Mouse (Mus musculus): ENCODE data around the gene Filip1l. TPM values are rescaled to one million over a fixed set of nuclear protein-coding genes. Genes with fewer than 3 reads are reported as not detected.

The Filip1l gene
- polyA plus RNA-seq (2012; rRNA removed) = 57.1 and 66.5 TPM in 2 replicates

DNA sequence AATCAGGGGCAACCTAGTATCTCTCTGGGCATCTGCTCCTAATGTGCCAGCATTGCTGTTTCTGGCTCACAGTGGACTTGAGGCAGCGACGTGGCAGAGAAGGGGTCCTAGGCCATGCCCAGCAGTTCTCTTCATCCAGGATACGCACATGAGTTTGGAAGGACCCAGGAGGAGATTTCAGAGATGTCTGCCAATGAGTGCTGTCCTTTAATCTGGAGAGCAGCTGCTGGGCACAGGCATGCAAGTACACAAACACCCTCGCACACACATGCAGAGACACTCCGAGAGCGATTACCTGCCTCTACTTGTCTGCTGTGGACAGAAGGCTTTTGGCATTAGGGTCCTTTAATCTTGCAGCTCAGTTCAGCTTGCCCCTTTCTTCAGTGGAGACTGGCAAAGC lies at the start of gene Filip1l:
Gene Filip1l, plus strand, starts transcription at position 343 of the 400 bp plus-strand sequence.
- no peak for DNase-seq (ENCODE audit: low spot score)

DNA sequence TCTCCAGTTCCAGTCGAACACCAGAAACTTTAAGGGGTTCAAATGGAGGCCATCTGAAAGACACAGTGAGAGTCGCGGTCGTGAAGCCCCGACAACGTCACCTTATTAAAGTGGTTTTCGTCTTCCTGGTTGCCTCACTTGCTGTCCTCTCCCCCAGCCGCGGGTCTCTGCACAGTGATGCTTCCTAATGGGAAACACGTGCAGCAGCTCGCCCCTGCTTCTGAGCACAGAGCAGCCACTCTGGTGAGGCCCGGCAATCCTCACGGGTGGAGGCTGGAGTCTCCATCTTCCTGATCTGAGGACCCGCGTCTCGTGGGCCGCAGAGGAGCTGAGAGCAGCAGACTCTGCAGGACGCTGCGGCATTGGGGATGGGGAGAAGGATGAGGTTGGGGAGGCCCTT lies 49.2 kb upstream of the Filip1l start:
- DNase-seq (ENCODE audit: low spot score) = no peak

DNA sequence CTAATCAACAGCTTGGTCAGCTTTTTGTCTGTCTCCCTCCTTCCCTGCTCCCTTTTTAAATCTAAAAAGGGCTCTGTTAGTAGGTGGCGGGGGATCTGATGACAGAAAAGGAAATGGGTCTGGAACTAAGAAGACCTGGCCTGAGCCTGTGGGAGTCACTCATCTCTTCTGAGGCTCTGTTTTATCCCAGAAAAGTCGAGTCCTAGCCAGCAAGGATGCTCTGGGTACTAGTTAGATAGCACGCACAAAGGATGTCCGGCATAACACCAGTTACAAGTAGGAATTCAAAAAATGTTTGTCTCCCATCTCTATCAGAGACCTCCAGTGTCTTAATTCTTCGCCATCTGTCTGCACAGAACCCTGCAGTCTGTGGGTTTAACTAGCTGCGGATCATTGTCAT lies 47.4 kb upstream of the Filip1l start:
- no peak for DNase-seq (ENCODE audit: low spot score)

DNA sequence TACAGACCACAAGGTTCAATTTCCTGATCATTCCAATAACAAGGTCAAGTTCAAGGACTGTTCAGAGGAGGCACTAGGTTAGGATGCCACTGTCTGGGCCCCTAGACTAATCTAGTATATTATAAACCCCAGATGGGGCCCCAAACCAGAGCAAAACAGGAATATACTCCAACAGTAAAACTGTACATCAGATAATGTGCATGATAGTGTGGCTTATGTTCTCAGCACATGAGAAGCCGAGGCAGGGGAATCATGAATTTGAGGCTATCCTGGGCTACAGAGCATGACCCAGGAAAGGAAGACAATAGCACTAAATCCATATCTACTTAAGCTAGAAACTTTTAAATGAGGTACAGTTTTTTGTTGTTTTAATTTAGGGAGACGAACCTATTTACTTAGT lies 40.8 kb upstream of the Filip1l start:
- DNase-seq (ENCODE audit: low spot score) = no peak

DNA sequence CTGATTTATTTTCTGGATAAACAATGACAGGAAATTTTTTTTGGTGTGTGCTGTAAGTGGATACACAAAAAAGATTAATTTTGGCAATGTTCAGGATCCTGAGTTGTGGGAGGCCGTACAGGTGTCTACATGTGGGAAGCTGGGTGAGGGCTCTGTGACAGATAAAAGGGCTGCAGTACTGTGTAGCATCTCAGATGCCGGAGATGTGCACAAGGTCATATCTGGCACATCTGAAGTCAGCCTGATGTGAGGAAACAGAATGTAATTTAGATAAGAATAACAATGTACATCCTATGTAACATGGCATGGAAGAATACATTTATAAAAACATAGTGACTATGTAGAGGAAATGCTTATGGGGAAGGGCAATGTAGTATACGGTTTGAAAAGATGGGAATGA lies 39.4 kb upstream of the Filip1l start:
- DNase-seq (ENCODE audit: low spot score) = no peak

DNA sequence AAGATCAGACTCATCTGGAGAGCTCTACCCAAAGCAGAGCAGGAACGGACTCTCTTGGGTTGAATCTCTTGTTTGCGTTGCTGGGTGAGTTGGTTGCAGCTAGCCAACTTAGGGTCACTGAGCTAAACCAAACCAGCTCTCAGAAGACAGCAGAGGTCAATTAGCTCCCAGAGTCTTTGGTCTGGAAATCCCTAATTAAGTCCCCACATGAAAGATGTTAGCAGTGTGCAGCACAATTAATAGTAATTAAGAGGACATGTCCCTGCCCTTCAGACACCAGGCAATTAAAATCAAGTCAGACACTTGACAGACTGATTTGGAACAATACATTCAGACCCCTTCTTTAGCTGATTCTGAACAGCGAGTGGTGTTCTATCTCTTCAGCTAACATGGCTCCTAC lies 38.7 kb upstream of the Filip1l start:
- no peak for DNase-seq (ENCODE audit: low spot score)

DNA sequence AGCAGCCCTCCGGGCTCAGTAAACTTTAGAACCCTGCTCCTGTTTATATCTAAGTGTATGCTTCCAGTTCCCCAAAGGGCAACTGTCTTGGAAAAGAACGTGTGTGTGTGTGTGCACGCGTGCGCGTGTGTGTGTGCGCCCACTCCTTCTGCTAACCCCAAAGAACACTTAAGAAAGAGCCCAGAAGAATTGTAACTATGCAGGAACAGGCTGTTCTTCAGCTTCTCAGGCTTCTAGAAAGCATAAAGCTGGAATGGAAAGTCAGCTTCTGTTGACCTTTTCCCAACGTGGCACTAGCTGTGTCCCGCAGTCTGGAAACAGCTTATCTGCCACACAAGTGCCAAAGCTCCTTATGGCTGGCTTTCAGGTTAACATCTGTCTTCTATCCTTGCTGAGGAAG lies 37.9 kb upstream of the Filip1l start:
- DNase-seq (ENCODE audit: low spot score) = no peak

DNA sequence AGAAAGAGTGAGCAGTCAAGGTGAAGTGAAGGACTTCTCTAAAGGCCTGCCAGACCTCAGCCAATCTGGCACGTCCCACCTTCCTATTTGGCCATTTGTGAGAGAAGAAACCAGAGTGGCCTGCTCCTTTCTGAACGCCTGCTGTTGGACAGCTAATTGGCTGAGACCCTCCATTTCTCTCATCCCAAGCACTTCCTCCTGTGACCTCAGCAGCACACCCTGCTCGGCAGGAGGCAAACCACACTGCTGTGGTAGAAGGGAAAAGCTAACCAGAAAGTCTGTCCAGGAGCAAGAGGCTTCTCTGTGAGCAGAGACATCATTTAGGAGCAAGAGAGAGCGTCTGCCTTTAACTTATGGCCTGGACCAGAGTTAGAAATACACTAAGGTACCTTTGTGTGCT lies 35.8 kb upstream of the Filip1l start:
- DNase-seq (ENCODE audit: low spot score) = no peak

DNA sequence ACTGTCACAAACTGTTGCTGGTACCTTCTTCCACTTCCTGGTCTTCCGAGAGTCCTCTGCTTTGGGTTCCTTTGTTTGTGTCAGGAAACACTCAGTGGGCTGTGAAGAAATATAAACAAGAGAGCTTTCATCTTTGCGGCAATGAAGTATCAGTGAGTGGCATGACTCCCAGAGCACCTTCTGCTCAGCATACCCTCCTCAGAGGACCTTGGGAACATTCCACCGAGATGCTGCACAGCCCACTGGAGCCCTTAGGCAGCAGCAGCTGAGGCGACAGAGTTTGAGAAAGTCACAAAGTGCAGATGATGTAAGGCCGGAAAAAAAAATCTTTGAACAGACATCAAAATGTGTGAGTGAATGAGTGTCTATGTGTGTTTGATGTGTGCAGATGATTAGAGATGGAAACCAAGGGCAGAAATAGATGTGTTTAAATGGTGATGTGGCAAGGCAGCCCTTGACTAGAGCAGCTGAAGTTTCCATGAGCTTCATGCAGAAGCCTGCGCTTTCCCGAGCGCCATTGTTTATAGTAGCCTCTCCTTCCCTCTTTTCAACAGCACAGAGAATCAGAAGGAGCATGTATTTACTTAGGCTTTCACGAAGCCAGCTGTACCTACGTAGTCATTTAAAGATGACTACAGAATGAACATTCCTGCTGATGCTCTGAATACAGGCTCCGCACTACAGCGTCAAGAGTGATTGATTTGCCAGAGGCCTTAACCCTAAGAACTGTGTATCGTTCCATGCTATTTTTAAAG lies 34.8 kb upstream of the Filip1l start:
- DNase-seq (ENCODE audit: low spot score) = no peak

DNA sequence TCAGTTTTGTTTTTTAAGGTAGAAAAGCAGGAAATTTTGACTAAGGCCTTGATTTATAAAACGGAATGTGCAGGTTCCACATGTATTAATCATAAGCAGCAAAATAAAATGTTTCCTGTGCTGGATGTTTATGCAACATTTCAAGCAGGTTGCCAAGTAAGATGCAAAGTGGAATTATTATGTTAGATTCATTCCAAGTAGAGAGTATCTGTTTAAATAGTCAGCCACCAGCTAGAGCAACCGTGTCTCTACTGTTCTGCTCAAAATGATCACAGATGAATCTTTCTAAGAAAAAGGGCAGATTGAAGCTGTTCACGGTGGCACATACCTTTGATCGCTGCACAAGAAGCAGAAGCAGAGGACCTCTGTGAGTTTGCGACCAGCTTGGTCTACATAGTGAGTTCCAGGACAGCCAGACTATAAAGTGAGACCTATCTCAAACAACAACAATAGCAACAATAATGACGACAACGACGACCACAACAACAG lies 34.2 kb upstream of the Filip1l start:
- DNase-seq (ENCODE audit: low spot score) = no peak

DNA sequence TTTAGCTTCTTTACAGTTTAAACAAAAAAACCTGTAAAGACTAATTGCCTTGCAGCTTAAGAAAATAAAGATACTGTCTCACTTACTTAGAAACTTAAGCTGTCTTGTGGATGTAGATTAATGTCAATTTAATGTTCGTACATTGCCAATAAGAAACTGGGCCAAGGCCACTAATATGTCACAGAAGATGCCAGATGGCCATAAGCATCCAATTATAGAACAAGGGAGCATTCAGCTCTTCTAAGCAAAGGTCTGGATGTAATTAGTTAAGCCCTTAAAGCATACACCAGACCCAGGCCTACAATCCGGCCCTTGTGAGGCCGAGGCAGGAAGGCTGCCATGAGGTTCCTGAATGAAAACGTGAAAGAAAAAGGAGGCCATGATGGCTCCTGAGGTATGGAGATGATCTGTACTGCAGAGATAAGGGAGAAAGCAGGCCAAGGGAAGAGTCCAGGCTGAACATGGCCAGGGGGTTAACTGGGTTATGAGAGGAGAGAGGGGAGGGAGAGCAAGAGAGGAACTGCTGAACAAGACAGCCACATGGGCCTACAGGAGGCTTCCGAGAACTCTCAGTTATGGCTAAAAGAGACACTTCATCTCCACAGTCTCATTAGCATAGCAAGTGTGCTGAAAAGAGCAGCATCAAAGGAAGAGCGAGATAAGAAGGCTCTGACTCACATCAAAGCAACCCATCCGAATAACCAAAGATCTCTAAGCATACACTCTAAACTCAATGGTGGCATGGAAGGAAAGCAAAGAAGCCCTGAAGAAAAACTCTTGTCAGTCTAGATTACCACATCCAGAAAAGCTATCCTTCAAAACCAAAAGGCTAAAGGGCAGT lies 33.4 kb upstream of the Filip1l start:
- DNase-seq (ENCODE audit: low spot score) = no peak

DNA sequence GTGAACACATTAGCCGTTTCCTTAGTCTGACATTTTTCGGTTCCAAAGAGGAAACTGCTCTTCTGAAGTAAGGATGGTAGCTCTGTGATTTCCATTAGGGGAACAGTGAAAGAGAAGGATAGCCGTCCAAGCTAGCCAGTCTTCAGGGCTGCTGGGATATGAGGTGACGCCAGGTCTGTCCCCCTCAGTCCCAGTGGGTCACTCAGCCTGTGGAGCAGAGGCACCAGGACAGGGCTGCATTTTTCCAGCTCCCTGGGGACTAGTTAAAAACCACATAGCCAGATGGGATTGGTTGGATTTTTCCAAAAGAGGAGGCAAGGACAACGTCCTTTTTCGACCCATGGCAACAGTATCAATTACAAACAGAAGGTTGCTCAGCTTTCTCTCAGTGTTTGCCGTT lies 25.9 kb upstream of the Filip1l start:
- no peak for DNase-seq (ENCODE audit: low spot score)

DNA sequence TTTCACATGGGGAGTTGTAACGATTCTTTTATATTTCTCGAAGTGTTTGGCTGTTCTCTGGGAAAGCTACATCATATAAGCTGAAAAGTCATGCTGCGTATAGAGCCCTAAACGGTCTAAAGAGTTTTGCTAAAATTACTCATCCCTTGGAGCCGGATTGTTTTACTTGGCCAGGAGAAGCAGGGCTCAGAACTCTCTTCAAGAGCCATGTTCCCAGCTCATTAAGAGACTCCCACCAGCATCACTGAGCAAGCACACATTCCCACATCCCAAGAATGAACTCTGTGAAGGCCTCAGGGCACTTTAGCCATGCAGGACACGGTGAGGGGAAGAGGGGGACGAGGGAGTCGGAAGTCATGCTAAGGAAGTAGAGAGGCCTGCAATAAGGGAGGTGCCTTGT lies 23.9 kb upstream of the Filip1l start:
- no peak for DNase-seq (ENCODE audit: low spot score)

DNA sequence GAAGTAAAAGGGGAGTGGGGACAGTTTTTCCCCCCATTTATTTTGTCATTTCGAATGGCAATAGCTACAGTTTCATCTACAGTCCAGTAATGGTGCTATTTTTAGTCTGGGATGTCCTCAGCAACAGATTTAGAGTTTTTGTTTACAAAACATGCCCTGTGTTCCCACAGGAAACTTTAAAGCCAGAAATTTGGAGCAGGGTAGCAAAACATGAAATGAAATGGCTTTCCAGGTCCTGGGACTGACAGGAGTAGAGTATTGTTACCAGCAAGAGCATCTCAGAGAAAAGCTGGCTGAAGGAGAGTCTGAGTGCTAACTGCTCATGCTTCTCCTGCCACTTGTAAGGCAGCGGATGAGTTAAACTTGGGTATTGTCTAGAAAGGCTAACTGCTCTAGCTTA lies 22.8 kb upstream of the Filip1l start:
- DNase-seq (ENCODE audit: low spot score) = no peak

DNA sequence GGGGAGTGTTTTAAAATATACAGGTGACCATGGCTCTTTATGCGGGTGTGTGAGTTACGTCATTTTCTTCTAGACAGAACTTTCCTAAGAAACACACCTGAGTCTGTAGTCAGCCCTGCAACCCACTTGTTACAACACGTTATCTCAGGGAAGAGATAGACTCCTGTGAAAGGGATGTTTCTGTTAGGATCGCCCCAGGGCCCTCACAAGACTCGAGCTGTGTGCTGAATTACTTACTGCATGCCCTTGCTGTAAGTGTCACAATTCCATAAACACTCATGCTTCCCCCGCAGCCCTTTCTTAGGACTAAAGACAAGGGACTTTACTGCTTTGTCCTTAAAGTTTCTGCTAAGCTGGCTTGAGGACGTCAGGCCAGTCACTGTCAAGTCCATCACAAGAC lies 20.6 kb upstream of the Filip1l start:
- DNase-seq (ENCODE audit: low spot score) = no peak

DNA sequence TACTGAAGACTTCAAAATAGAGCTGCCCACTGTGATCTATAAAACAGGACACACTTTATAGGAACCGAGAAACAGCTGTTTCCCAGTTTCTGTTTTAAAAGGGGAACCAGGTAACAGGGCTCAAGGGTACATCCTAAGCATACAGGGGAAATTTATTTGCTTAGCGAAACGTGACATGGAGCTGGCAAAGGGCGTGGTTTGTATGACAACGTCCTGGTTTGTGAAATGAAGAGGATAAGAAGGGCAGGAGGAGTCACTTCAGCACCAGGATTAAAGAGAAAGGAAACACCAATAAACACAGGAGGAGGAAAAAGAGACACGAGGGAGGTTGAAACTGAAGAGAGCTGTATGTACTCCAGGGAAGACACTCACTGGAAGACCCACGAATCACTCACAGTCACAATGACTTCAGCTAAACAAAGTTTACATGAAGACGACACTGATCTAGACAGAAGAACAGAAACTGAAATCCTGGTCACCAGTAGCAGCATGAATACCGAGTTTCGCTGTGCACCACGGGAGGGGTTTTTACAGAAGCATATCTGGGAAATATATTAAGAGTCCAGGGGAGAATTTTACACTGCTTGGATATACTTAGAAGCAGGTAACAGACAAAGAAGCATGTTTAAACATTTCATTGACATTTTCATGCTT lies 16.0 kb upstream of the Filip1l start:
- DNase-seq (ENCODE audit: low spot score) = no peak

DNA sequence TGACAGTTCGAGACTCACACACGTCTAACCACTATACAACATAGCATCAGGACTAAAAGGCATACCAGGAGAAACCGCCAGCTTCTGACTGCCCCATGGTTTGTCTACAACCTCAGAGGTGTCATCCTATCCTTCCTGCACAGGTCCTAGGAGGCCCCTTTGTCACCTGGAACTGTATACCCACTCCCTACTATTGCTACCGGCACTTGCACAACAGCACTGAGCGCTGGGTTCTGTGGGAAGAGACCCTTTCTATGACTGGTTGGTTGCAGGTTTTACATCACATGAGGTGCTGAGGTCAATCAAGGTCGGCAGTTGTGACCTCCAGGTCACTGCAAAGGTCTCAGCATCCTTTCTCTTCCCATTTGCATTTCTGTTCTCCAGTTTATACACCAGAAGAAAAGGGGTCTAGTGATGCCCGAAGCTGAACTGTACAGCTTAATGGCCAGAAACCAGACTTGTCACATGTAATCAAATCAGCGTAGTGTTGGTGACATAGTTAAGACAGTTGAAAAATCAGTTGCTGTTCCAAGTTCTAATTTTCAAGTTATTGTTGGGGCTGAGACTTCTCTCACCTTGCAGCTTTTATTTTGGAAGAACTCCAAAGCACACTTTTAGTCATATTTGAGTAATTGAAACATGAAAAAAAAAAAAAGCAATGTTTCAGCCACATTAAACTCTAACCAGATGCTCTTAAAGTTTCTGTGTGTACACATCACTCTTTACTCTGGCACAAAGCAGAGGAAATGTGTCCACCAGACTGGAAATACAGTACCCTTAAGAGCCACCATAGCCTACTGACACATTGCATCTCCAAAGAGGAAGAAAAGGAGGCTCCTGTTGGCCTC lies 12.9 kb upstream of the Filip1l start:
- DNase-seq (ENCODE audit: low spot score) = no peak

DNA sequence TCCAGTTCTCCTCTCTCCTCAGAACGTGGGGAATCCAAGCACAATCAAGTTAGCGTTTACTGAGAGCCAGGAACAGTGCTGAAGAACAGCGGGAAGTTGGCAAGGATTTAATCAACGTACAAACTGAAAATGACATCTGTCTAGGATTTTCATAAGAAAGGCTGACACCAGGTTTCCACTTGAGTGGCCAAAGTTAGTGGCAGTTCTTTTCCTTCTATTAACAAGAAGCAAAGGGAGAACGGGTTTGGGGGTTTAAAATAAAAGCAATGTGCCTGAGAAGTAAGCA lies 12.3 kb upstream of the Filip1l start:
- no peak for DNase-seq (ENCODE audit: low spot score)

DNA sequence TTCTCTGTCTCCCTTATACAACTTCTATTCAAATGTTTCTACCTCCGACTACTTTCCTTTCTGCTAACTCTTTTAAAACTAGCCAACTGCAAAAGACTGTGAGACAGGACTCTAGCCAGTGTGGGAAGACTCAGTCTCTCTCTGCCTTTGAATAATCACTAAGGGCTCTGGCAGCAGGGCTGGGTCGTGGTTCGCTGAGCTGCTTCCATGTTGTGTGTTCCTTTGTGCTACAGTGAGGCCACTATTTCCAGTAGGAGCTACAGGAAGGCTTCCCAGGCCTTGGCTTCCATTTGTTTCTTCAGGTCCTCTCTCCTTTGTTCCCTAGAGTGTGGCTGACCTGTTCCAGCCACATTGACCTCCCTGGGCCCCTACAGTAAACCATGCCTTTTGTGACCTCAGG lies 6.6 kb upstream of the Filip1l start:
- no peak for DNase-seq (ENCODE audit: low spot score)

DNA sequence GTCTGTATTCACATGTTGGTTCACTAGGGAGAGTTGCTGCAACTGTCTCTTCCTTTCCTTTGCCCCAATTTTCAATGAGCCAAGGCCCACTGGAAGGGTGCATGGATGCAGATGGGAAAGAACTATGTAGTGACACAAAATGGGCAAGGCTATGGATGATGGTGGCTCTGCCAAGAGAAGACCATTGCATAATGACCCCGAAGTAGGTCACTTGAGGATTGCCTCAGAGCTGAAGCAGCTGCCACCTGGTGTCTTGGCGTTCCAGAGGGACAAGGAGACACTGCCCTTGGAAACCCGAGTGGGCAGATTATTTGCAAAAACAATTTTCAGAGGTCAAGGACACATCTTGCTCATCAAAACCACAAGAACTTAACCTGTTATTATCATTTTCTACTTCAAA lies 3.9 kb upstream of the Filip1l start:
- DNase-seq (ENCODE audit: low spot score) = no peak

DNA sequence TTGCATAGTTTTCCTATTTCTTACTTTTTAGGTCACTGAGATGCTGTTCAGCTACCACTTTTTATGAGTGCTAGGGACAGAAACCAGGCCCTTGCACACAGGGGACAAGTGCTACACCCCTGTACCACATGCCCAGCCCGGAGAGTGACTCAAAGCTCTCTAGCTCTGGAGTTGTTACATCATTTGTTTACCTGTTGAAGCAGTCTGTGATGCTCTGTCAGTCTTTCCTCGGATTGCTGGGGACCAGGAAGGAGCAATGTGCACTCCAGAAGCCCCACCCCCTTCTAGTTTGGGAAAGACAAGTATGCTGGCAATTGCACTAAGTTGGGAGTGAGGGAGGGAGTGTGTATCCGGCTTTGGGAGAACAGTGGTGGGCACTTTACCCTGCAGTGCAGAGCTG lies 3.2 kb upstream of the Filip1l start:
- no peak for DNase-seq (ENCODE audit: low spot score)

DNA sequence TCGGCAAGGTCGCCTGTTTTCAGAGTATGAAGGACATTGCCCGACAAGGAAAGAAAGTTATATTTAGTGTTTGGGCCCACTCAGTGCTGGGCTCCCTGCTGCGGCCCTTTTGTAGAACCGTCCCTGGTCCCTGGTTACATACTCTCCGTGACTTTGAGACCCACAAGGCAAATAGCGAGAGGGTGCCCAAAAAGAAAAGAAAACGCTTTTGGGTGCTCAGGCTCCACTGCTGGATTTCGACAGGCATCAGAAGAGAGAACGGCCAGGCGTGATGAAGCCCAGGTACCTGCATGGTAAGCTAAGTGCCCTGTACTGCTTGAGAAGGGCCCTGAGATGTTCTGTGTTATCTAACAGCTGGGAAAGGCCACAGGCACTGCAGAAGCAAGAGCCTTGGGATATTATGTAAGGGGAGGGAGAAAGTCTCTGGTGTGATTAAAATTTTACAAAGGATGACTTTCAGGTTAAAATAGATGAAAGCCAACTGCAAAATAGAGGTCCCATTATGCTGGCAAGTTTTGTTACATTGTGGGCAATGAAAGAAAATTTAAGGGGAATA lies 351 bp downstream of the Filip1l start:
- DNase-seq (ENCODE audit: low spot score) = no peak

Data from urinary bladder, adult 2 months (tissue).